18 mouse cellular contexts compared by ENCODE assay signal in the genomic region with DNA sequence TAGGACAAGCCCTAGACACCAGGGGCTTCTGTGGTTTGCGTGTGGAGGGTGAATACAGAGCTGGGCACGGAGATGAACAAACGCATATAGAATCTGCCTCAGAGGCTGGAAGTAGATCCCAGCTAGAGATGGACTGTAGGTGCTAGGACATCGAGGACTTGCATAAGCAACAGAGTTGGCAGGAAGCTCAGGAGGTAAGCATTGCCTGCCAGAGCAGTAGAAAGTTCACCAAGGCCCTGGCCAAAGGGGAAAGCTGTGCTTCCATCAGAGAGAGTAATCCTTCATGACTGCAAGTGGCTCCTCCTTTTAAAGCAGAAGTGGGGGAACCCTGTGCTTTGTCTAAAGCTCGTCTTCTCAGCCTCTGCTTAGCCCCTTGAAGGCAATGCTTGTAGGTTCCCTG. TPM values are rescaled to one million over a fixed set of nuclear protein-coding genes. Genes with fewer than 3 reads are reported as not detected.
DNase-seq lines count a peak whose midpoint lies in the region; ATAC-seq and TF ChIP-seq lines count a peak whose summit lies in the region.
"Had no signal": no experiment of that assay in that cellular context is flagged by ENCODE, and none has a peak within 500 bp of the region (broad histone marks: within the 10 kb centered on the region; RNA-seq: fewer than 3 reads in every experiment).

No protein-coding gene starts in this region.

- H3K9ac ChIP-seq in liver, adult 2 months (ENCODE audit: low read depth, low read length), result no peak overlapping the region
- H3K9ac ChIP-seq in liver, postnatal 0 days (replicated peaks), result no peak overlapping the region
- H3K9ac ChIP-seq in liver, embryonic 15.5 days, result no peak overlapping the region
- H3K9ac ChIP-seq: embryonic facial prominence, embryonic 13.5 days; hindbrain, embryonic 13.5 days had no signal

- TF ChIP-seq POLR2A in liver, adult 2 months (IDR thresholded peaks at IDR 0.05; ENCODE audit: extremely low read depth, insufficient read depth, low read length), result no peak
- TF ChIP-seq POLR2A in testis, adult 2 months (IDR thresholded peaks at IDR 0.05; ENCODE audit: control insufficient read depth, low read depth, low read length), result no peak

- H3K4me1 ChIP-seq in liver, adult 2 months (ENCODE audit: control insufficient read depth, insufficient read depth, low read length), result peaks cover 2% of the 10 kb centered on the region
- no peaks in the 10 kb centered on the region for H3K4me1 ChIP-seq in liver, postnatal 0 days (ENCODE audit: insufficient read depth)
- peaks cover 2% of the 10 kb centered on the region; the same call in 1 of the 2 replicates for H3K4me1 ChIP-seq in testis, adult 2 months (ENCODE audit: control insufficient read depth, insufficient read depth, low read length)
- H3K4me1 ChIP-seq in liver, embryonic 15.5 days (replicated peaks), result peaks cover 15% of the 10 kb centered on the region
- H3K4me1 ChIP-seq: heart, embryonic 10.5 days had no signal

- no peaks in the 10 kb centered on the region for H3K27me3 ChIP-seq in liver, adult 2 months (ENCODE audit: control insufficient read depth, insufficient read depth, low read length)
- no peaks in the 10 kb centered on the region for H3K27me3 ChIP-seq in liver, postnatal 0 days (ENCODE audit: insufficient read depth, low read length)
- no peaks in the 10 kb centered on the region for H3K27me3 ChIP-seq in testis, adult 2 months (ENCODE audit: control insufficient read depth, insufficient read depth, low read length)
- H3K27me3 ChIP-seq in liver, embryonic 15.5 days, result no peaks in the 10 kb centered on the region
- H3K27me3 ChIP-seq: embryonic facial prominence, embryonic 13.5 days; hindbrain, embryonic 13.5 days had no signal

- H3K4me3 ChIP-seq in liver, adult 2 months (ENCODE audit: insufficient read depth, low read depth, low read length), result no peak overlapping the region
- H3K4me3 ChIP-seq in liver, postnatal 0 days (ENCODE audit: low read depth, low read length), result no peak overlapping the region
- H3K4me3 ChIP-seq in testis, adult 2 months (ENCODE audit: control insufficient read depth, low read depth, low read length), result peak overlapping the region; percentile 62
- no peak overlapping the region for H3K4me3 ChIP-seq in liver, embryonic 15.5 days (replicated peaks)
- H3K4me3 ChIP-seq: embryonic facial prominence, embryonic 13.5 days; gastrocnemius, adult 2 months; heart, embryonic 10.5 days; hindbrain, embryonic 13.5 days had no signal

- no peak for TF ChIP-seq CTCF in liver, adult 2 months (IDR thresholded peaks at IDR 0.05; ENCODE audit: low read depth, low read length)
- TF ChIP-seq CTCF in liver, postnatal 0 days (IDR thresholded peaks at IDR 0.05; ENCODE audit: low read depth), result no peak
- TF ChIP-seq CTCF in testis, adult 2 months (IDR thresholded peaks at IDR 0.05; ENCODE audit: control insufficient read depth, insufficient read depth, insufficient replicate concordance, low read depth, low read length), result no peak

- TF ChIP-seq EP300 in liver, postnatal 0 days (IDR thresholded peaks at IDR 0.05; ENCODE audit: low read depth), result no peak

- peak; percentile 88 for DNase-seq in liver, adult 2 months (ENCODE audit: extremely low read depth, low read depth, low spot score)
- DNase-seq in liver, postnatal 0 days, result no peak
- DNase-seq in testis, postnatal 10 days (ENCODE audit: low spot score), result no peak
- no peak for DNase-seq in heart, postnatal 36 days
- DNase-seq: cerebellum, adult 18-20 months; cerebellum, adult 9-11 months; cerebellum, postnatal 36 days; gastrocnemius, adult 2 months; gastrocnemius, postnatal 25 days; heart, adult 18-20 months; heart, postnatal 10 days had no signal

- no peaks in the 10 kb centered on the region for H3K36me3 ChIP-seq in liver, adult 2 months (ENCODE audit: control insufficient read depth, insufficient read depth, low read length)
- H3K36me3 ChIP-seq in liver, postnatal 0 days (replicated peaks; ENCODE audit: insufficient read depth, low read length), result no peaks in the 10 kb centered on the region
- no peaks in the 10 kb centered on the region for H3K36me3 ChIP-seq in testis, adult 2 months (ENCODE audit: control insufficient read depth, insufficient read depth, low read length)
- peaks cover 18% of the 10 kb centered on the region for H3K36me3 ChIP-seq in liver, embryonic 15.5 days (replicated peaks)
- H3K36me3 ChIP-seq: embryonic facial prominence, embryonic 13.5 days; heart, embryonic 10.5 days; hindbrain, embryonic 13.5 days had no signal

- no peak for ATAC-seq in liver, postnatal 0 days
- ATAC-seq in liver, embryonic 15.5 days (ENCODE audit: insufficient read depth), result no peak
- ATAC-seq: forebrain, embryonic 14.5 days; hindbrain, postnatal 0 days had no signal

- H3K79me2 ChIP-seq in liver, adult 2 months (ENCODE audit: control insufficient read depth, insufficient read depth, low read length), result no peaks in the 10 kb centered on the region

- H3K27ac ChIP-seq in liver, adult 2 months (replicated peaks; ENCODE audit: insufficient read depth, low read depth, low read length), result no peak overlapping the region
- H3K27ac ChIP-seq in liver, postnatal 0 days (ENCODE audit: low read depth), result no peak overlapping the region
- H3K27ac ChIP-seq in testis, adult 2 months (ENCODE audit: control insufficient read depth, insufficient read depth, low read depth, low read length), result no peak overlapping the region
- H3K27ac ChIP-seq in liver, embryonic 15.5 days (replicated peaks), result 0 out of 2 replicates have a peak overlapping the region, but pooled peaks have one; percentile 6
- H3K27ac ChIP-seq: embryonic facial prominence, embryonic 13.5 days; gastrocnemius, adult 2 months; heart, embryonic 10.5 days; hindbrain, embryonic 13.5 days; hindbrain, postnatal 0 days had no signal

- H3K9me3 ChIP-seq in liver, postnatal 0 days (ENCODE audit: low read length), result no peaks in the 10 kb centered on the region
- no peaks in the 10 kb centered on the region for H3K9me3 ChIP-seq in liver, embryonic 15.5 days (replicated peaks)
- H3K9me3 ChIP-seq: embryonic facial prominence, embryonic 13.5 days; heart, embryonic 10.5 days; hindbrain, embryonic 13.5 days had no signal

- 49% methylated on average over 5 of the region's 5 CpGs for WGBS in liver, adult 2 months
- 77% methylated on average over 5 of the region's 5 CpGs for WGBS in liver, postnatal 0 days (ENCODE audit: insufficient replicate concordance)
- WGBS in liver, embryonic 15.5 days (ENCODE audit: insufficient replicate concordance), result 77% methylated on average over 5 of the region's 5 CpGs

- intact Hi-C loops in heart, postnatal 36 days (cut with DNase I), result loop anchor here (2.0 to 5.0 kb wide), 2 partner anchors 37 to 148 kb away; no protein-coding TSS in a partner anchor

- no peak overlapping the region for H3K4me2 ChIP-seq in liver, postnatal 0 days (ENCODE audit: low read depth, low read length)
- H3K4me2 ChIP-seq in liver, embryonic 15.5 days, result no peak overlapping the region
- H3K4me2 ChIP-seq: embryonic facial prominence, embryonic 13.5 days; hindbrain, embryonic 13.5 days had no signal

RNA-seq across cellular contexts. Expression of a gene that starts 31.9 kb away (rescaled TPM):
- 2.9 and 3.2 TPM in 2 replicates for total RNA-seq in liver, adult 2 months (2014; rRNA removed)
- polyA plus RNA-seq in liver, adult 2 months (2012; rRNA removed), result 3.6 and 4.5 TPM in 2 replicates
- polyA plus RNA-seq in liver, postnatal 0 days (2015; fragmentation: Nextera tagmentation; extraction: Ambion mirVana), result 11.6 and 12.4 TPM in 2 replicates
- polyA plus RNA-seq in testis, adult 2 months (2012; rRNA removed), result 5.1 and 5.5 TPM in 2 replicates
- polyA plus RNA-seq in liver, embryonic 15.5 days (2015; fragmentation: Nextera tagmentation; extraction: Ambion mirVana), result 43.3 and 46.5 TPM in 2 replicates
- total RNA-seq in heart, postnatal 36 days (2021), result 1 to 10 TPM; 8.2 to 8.5 TPM
